ENCODE assay signal across 8 mouse cellular contexts in the genomic region with DNA sequence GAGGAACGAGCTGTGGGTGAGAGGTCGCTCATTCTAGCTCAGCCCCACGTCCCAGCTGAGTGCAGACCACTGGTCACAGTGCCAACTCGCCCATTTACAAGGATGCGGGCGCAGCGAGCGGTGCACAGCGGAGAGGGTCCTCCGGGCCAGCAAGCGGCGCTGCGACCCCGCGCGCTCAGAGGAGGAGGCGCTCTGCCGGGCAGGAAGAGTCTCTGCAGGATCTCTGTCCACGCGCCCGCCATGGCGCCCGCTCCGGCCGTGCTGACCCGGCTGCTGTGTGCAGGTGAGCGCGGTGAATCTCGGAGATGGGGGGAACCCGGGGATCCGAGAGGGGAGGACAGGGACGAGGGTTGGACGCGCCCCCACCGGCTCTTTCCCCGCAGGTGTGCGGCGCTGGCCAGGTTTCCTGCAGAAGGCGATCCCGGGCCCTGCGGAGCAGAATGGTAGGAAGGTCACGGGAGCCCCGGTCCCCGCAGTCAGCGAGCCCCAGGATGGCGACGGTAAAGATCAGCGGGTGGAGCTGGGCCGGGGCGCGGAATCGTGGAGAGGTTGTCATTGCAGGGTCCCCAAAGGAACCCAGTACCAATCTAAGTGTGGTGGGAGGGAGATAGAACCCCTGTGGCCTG. TPM values are rescaled to one million over a fixed set of nuclear protein-coding genes. Genes with fewer than 3 reads are reported as not detected.
DNase-seq lines count a peak whose midpoint lies in the region; ATAC-seq lines count a peak whose summit lies in the region.

A gene (plus strand): TSS at position 207 of the 626 bp plus-strand sequence.

- peaks cover 3% of the 10 kb centered on the region for H3K27me3 ChIP-seq in embryonic facial prominence, embryonic 15.5 days
- no peaks in the 10 kb centered on the region for H3K27me3 ChIP-seq in kidney, embryonic 14.5 days (ENCODE audit: control insufficient read depth, insufficient read depth, low read length)
- no peaks in the 10 kb centered on the region for H3K27me3 ChIP-seq in limb, embryonic 15.5 days

- H3K4me2 ChIP-seq in embryonic facial prominence, embryonic 15.5 days (replicated peaks) = peak within 1 kb of the TSS; percentile 71
- H3K4me2 ChIP-seq in kidney, embryonic 14.5 days (replicated peaks; ENCODE audit: low read depth, low read length) = peak within 1 kb of the TSS; percentile 75
- peak within 1 kb of the TSS; percentile 56 for H3K4me2 ChIP-seq in limb, embryonic 15.5 days

- H3K27ac ChIP-seq in embryonic facial prominence, embryonic 15.5 days (replicated peaks) = no peak within 1 kb of the TSS
- H3K27ac ChIP-seq in kidney, embryonic 14.5 days (ENCODE audit: low read depth, low read length) = no peak within 1 kb of the TSS
- H3K27ac ChIP-seq in limb, embryonic 15.5 days = 0 out of 2 replicates have a peak within 1 kb of the TSS, but pooled peaks have one; percentile 47

- ATAC-seq in embryonic facial prominence, embryonic 15.5 days (ENCODE audit: insufficient number of reproducible peaks, low FRiP score, low TSS enrichment, low read depth) = peak; percentile 90
- ATAC-seq in kidney, embryonic 14.5 days (ENCODE audit: low FRiP score, low TSS enrichment) = peak; percentile 91
- peak; percentile 84 for ATAC-seq in limb, embryonic 15.5 days (ENCODE audit: insufficient number of reproducible peaks, low FRiP score, low TSS enrichment, low read depth)

- peak within 1 kb of the TSS; percentile 97 for H3K4me3 ChIP-seq in embryonic facial prominence, embryonic 15.5 days (replicated peaks)
- H3K4me3 ChIP-seq in kidney, embryonic 14.5 days (ENCODE audit: low read length) = peak within 1 kb of the TSS; percentile 99
- peak within 1 kb of the TSS; percentile 92 for H3K4me3 ChIP-seq in limb, embryonic 15.5 days

- H3K9me3 ChIP-seq in embryonic facial prominence, embryonic 15.5 days (replicated peaks) = no peaks in the 10 kb centered on the region
- H3K9me3 ChIP-seq in kidney, embryonic 14.5 days (ENCODE audit: control insufficient read depth, low read length) = peaks cover 8% of the 10 kb centered on the region; the same call in 1 of the 2 replicates
- no peaks in the 10 kb centered on the region for H3K9me3 ChIP-seq in limb, embryonic 15.5 days

- peak; percentile 80 for DNase-seq in 3T3-L1 (ENCODE audit: low read depth, low spot score)
- peak; percentile 71 to 76 for DNase-seq in adrenal gland, postnatal 4 days (ENCODE audit: low spot score in 2 of 2)
- peak; percentile 75 for DNase-seq in heart, adult 9 months (ENCODE audit: low spot score in 2 of 2)
- DNase-seq in monocyte, adult 2 months (ENCODE audit: low read depth in 1 of 2, low spot score in 2 of 2) = peak; percentile 63 to 76
- DNase-seq in spleen, postnatal 36 days (ENCODE audit: low spot score in 2 of 2) = peak; percentile 75 to 76

- peak within 1 kb of the TSS; percentile 96 for H3K9ac ChIP-seq in embryonic facial prominence, embryonic 15.5 days
- peak within 1 kb of the TSS; percentile 98 for H3K9ac ChIP-seq in kidney, embryonic 14.5 days (ENCODE audit: low read depth, low read length)
- H3K9ac ChIP-seq in limb, embryonic 15.5 days = peak within 1 kb of the TSS; percentile 92

- peaks cover 40% of the 10 kb centered on the region for H3K36me3 ChIP-seq in embryonic facial prominence, embryonic 15.5 days
- H3K36me3 ChIP-seq in kidney, embryonic 14.5 days (ENCODE audit: control insufficient read depth, insufficient read depth, low read length) = peaks cover 31% of the 10 kb centered on the region
- H3K36me3 ChIP-seq in limb, embryonic 15.5 days = peaks cover 38% of the 10 kb centered on the region

- H3K4me1 ChIP-seq in embryonic facial prominence, embryonic 15.5 days = peaks cover 17% of the 10 kb centered on the region
- peaks cover 7% of the 10 kb centered on the region for H3K4me1 ChIP-seq in kidney, embryonic 14.5 days (ENCODE audit: control insufficient read depth, insufficient read depth, low read length)
- H3K4me1 ChIP-seq in limb, embryonic 15.5 days = peaks cover 21% of the 10 kb centered on the region

- 0% methylated on average over 52 of the region's 52 CpGs for WGBS in embryonic facial prominence, embryonic 15.5 days
- WGBS in kidney, embryonic 14.5 days = under 1% methylated on average over 52 of the region's 52 CpGs
- under 1% methylated on average over 52 of the region's 52 CpGs for WGBS in limb, embryonic 15.5 days

RNA-seq across cellular contexts. Expression of the gene that starts here (rescaled TPM):
- total RNA-seq in adrenal gland, postnatal 4 days (2021) = 10 to 100 TPM; 57.9 to 60.4 TPM
- 50.1 and 54.8 TPM in 2 replicates for polyA plus RNA-seq in embryonic facial prominence, embryonic 15.5 days (2015; fragmentation: Nextera tagmentation; extraction: Ambion mirVana)
- 51.9 and 73.0 TPM in 2 replicates for polyA plus RNA-seq in kidney, embryonic 14.5 days (2014; fragmentation: Nextera tagmentation; extraction: Ambion mirVana)
- polyA plus RNA-seq in limb, embryonic 15.5 days (2015; fragmentation: Nextera tagmentation; extraction: Ambion mirVana) = 50.3 and 51.3 TPM in 2 replicates
